Mouse (Mus musculus) cerebellum, adult 9-11 months (tissue): ENCODE data around the gene Npas2.

ENCODE experiments used
- DNase-seq: peaks from one replicate; pipeline ENCODE4 v3.0.0; 2022

The Npas2 gene

GRCm38 (mm10) chr1:39228401-39228800, 34.9 kb downstream of the Npas2 start:
- DNase-seq, result no peak

- no peak for DNase-seq
Observed at GRCm38 (mm10) chr1:39230021-39230420, 36.5 kb downstream of the Npas2 start.

- DNase-seq, result no peak
Observed at GRCm38 (mm10) chr1:39234815-39235449, 41.4 kb downstream of the Npas2 start.

GRCm38 (mm10) chr1:39237503-39238255, 44.1 kb downstream of the Npas2 start:
- DNase-seq, result no peak

GRCm38 (mm10) chr1:39240860-39241584, 47.5 kb downstream of the Npas2 start:
- no peak for DNase-seq

- no peak for DNase-seq
Observed at GRCm38 (mm10) chr1:39244726-39245125, 51.2 kb downstream of the Npas2 start.

- no peak for DNase-seq
Observed at GRCm38 (mm10) chr1:39251679-39252078, 58.1 kb downstream of the Npas2 start.

GRCm38 (mm10) chr1:39253771-39254170, 60.2 kb downstream of the Npas2 start:
- peak; percentile 22 for DNase-seq

GRCm38 (mm10) chr1:39256051-39256450, 62.5 kb downstream of the Npas2 start:
- DNase-seq, result no peak

- DNase-seq, result no peak
Observed at GRCm38 (mm10) chr1:39256513-39257330, 63.2 kb downstream of the Npas2 start.

GRCm38 (mm10) chr1:39257331-39257594, 63.7 kb downstream of the Npas2 start:
- no peak for DNase-seq

GRCm38 (mm10) chr1:39259668-39260067, 66.1 kb downstream of the Npas2 start:
- DNase-seq, result no peak

GRCm38 (mm10) chr1:39260183-39260978, 66.8 kb downstream of the Npas2 start:
- no peak for DNase-seq

GRCm38 (mm10) chr1:39266843-39267512, 73.4 kb downstream of the Npas2 start:
- DNase-seq, result no peak

GRCm38 (mm10) chr1:39272976-39273375, 79.4 kb downstream of the Npas2 start:
- no peak for DNase-seq

- peak; percentile 60 for DNase-seq
Observed at GRCm38 (mm10) chr1:39280391-39280790, 86.9 kb downstream of the Npas2 start.

- peak; percentile 9 for DNase-seq
Observed at GRCm38 (mm10) chr1:39280989-39281875, 87.7 kb downstream of the Npas2 start.

GRCm38 (mm10) chr1:39281888-39282287, 88.4 kb downstream of the Npas2 start:
- no peak for DNase-seq

GRCm38 (mm10) chr1:39283323-39283722, 89.8 kb downstream of the Npas2 start:
- DNase-seq, result no peak

GRCm38 (mm10) chr1:39284786-39285185, 91.3 kb downstream of the Npas2 start:
- DNase-seq, result peak; percentile 7

- no peak for DNase-seq
Observed at GRCm38 (mm10) chr1:39287076-39287475, 93.5 kb downstream of the Npas2 start.
